Mouse (Mus musculus) thymus, postnatal 36 days (tissue): ENCODE measurements at regions not wholly inside any gene's neighbourhood (a gene's known extent, or its start where the extent isn't known, plus 50 kb on each side); places are given as distances from the start of the nearest gene placed in this dataset.

Source experiments
- DNase-seq, 2 experiments: peaks; one replicate each; pipeline ENCODE4 v3.0.0; 2022; ENCODE audit warnings: mixed read lengths in 2 of 2

DNA sequence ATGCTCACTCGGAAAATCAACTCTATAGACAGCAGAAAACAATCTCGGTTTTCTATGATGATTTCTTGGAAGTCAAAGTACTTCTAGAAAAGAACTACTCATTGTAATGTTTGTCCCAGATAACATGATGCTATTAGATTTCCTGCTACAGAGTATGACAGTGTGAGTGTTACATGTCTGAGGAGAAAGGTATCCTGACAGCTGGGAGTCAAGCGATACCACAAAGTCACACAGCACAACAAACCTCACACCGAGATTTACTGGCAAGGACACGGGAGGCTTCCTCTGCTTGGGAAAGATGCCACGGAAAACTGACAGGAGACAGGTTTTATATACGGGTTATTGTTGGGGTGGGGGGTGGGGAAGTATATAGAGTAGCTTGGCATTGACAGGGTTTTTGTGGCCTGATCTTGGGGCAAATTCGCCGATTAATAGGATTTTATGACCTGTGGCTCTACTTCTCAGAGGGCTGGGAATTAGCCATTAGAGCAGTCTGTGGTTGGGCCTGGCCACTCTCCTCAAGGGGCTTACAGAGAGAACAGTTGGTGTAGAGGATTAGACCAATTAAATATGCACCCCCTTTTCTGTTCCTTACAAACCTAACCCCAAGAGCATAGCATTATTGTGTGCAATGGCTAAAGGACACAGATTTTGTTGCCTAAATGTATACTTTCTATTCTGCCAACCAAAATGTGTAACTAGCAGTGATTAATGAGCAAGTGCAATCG is 209.2 kb upstream of the Sfrp2 start:
- DNase-seq, result no peak

DNA sequence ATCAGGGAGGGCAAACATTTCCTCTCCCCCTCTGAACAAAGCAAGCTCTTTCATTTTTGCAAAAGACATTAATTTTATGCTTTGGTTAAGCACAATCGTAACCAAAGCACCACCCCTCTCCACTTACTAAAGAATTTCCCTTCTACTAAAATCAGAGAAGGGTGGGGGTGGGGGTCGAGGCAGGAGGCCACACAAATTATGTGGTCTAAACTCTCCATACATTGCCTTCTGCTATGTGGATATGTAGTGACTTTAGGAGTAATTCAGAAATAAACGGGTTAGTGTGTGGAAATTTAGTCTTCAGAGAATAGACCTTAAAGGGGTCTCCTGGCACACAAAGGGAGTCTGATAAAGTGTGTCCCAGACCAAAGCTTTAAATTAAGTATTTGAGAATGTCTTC is 204.1 kb upstream of the Sfrp2 start:
- no peak for DNase-seq

DNA sequence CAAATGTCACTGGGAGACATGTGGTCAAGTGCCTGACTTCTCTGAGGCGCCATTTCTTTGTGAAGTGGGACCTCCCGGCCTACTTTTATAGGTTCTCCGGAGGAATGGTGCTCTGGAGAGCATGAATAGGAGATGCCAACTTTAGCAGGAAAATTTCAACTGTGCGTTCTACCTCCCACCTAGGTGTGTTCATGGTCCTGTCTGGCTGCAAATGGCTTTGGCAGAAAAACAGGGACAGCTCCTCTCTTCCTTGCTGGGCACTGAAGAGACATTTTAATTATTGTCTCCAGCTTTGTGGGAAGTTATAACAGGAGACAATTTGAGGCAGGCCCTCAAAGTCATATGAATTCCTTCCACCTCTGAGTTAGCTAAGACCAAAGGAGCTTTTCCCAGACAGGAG is 190.6 kb upstream of the Sfrp2 start:
- no peak for DNase-seq

DNA sequence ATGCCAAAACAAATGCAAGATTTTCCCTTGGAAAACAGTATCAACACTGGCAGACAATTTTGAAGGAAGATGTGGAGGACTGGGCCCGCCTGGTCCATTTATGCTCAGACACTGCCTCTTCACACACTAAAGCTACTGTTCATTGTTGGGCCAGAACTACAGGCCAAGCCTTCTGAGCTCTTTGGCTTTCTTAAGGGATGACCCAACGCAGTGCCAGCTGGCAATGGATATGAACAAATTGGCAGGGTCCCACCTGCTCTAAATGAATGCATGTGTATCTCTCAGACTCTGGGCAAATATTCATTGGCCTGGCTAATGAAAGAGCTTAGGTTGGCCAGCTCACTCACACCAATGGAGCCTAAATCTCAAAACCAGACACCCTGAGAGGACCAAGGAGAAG is 190.0 kb upstream of the Sfrp2 start:
- no peak for DNase-seq

DNA sequence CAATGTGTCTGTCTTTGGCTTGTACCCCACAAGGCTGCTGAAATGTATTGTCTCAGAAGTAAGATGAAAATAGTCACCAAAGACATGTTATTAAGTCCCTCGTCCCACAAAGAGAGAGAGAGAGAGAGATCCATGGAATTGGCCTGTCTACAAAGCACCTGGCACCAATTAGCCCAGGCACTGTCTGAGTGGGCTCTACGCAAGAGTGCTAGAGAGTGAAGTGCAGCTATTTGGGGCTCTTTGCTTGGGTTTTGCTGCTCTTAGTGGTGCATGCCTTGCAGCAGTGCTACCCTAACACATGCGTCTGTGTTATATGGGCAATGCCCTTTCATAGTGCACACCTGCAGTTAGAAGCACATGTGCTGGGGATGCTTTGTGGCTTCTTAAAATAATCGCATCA is 185.4 kb upstream of the Sfrp2 start:
- DNase-seq, result no peak

DNA sequence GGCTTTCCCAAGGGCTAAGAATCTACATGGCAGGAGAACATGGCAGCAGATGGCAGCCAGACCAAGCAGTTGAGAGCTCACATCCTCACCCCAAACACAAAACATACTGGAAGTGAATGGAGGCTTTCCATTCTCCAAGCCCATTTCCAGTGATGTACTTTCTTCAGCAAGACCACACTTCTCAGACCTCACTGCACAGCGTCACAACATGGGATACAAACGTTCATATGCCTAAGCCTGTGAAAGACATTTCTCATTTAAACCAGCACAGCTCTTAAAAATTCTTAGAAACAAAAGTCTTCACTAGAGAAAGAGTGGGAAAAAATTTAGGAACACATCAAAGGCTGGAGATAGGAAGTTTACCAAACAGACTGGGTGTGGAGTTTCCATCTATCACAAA is 183.9 kb upstream of the Sfrp2 start:
- DNase-seq, result no peak

DNA sequence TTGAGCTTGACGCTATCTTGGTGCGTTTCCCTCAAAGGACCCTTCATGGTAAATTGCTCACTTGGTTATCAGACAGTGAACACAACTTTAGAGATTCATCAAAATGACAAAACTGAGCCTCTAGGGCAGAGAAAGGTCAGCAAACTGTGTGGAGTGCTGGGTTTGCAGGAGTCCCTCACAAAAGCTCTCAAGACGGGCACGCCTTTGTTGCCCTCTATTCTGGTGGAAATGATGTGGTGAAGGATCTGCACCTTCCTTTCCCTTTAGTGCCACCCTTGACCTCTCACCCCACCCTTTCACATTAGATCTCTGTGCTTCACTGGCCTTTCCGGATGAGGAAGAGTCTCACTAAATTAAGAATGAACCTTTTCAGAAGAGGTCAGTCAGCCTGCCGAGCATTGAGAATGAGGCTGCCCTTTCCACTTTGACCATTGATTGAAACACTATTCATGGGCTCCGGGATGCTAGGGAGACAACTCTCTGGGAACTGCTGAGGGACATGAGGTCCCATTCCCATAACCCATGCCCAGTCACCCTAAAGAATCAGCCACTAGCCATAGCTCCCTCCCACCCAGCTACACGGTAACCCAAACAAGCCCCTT is 182.9 kb upstream of the Sfrp2 start:
- DNase-seq, result no peak

DNA sequence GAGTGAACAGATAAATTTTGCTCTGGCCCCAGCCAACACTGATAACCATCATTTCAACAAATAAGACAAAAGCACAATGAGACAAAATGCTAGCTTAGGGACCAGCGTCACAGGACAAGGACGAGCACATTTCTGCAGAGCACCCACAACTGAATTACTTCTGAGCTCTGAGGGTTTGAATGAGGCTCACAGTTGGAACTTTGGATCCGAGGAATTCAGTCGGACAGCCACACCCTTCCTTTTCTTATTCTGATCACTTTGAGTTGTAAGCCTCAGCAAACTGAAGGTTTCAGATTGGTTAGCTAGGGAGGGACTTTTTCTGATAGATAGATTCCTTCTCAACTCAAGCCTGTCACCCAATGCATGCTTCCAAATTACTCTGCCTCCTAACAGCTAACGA is 180.0 kb upstream of the Sfrp2 start:
- DNase-seq, result no peak

DNA sequence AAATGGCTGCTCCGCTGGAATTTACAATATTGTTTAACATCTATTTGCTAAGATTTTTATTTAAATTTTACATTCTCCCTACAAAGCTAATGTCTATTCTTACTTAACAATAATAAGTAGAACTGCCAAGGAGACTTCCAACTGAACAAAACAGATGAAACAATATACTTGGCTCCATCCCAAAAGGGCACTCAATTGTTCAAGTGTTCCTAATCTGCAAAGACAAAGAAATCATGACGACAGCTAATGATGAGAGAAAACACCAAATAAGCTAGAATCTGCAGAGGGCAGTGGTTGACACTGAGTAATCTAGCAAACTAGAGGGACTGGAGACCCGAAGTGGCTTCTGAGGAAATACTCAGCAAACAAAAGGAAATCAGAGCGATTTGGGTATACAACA is 179.6 kb upstream of the Sfrp2 start:
- no peak for DNase-seq

DNA sequence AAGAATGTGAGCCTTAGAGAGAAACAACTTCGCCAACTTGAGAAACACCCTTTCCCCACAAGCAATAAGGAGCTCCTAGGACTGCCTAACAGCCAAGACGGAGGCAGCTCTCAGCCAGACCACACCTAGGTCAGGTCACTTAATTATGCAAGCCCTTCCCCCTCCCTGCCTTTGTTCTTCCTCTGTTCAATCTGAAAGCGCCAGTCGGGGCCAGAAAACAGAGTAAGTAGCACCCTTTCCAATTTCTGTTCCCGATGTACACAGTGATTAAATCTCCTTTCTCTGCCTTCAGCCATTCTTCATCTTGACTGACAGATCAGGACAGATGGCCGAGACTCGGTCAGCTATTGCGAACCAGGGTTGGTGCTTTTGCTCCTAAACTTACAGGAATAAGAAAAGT is 177.0 kb upstream of the Sfrp2 start:
- DNase-seq, result no peak

DNA sequence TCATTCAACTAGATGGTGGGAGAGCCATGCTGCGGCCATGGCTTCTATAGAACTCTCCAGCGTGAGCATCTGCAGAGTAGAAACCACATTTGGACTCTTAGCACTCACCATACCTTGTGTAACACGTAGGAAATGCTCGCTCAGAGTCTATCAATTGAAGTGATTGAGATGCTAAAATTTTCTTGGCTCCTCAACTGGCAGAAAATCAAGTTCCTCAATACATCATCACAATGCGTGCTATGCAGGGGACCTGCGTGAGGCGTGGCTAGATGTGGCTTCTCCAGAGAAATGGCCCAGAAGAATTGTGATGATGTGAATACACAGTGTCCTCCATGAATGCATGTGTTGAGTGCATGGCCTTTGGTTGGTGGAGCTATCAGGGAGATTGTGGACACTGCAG is 174.9 kb upstream of the Sfrp2 start:
- DNase-seq, result no peak

DNA sequence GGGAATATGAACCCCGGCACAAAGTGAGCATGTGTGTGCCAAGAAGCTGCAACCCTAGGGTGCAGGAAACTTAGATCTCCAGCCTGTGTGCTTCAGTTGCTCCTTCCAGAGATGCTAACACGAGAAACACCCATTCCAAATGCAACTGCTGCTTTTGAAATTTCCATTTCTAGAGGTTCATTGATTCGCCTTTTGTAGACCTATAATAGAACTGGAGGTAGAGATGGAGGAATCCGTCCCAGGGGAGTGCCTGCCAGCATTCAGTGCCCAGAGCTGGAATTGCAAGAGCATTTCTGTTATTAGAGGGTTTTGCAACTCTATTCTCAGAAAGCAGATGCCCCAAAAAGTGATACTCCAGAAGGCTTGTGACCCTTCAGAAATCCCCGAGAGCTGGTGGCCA is 172.8 kb upstream of the Sfrp2 start:
- no peak for DNase-seq

DNA sequence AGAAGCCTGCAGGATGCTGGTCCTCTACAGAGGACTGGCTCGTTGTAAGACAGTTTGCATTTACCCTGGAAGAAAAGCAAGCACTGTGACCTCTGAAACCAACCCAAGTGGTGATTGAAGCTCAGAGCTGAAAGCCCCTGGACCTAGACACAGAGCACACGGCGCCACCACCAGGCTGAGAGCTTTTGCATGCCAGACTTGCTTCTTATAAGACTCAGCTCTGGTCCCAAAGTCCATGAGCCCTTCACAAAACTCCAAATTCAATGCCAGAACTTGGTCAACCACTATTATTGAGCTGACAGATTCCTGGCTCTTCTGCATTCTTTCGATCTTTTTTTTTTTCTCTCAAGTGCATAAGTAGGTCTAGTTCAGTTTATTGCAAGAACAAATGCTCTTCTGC is 164.6 kb upstream of the Sfrp2 start:
- no peak for DNase-seq

DNA sequence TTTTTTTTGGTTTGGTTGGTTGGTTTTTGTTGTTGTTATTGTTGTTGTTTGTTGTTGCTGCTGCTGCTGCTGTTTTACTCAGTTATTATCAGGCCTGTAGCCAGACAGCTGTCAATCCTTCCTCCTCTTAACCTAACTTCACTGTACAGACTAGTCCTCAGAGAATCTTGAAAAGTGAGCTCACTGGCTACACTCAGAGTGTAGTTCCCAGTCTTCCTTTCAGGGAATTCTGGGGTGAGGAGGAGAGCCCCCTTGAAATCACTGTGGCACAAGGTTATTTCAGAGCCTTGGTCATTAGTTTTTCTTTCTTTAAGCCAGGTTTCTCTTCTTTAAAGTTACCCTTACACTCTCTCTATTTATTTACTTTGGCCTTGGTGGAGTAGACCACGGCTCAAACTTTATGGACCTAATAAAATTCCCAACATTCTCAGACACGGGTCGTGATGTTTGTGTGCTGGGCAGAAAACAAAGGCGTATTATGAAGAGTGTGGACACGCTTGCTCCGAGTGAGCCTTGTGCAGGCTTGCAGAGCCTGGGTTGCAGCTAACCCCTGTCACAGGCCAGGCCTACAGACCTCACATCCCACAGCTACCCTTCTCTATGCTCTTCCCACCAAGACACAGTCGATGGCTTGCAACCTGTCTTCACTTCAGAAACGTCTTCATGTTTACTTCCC is 156.9 kb upstream of the Sfrp2 start:
- no peak for DNase-seq

DNA sequence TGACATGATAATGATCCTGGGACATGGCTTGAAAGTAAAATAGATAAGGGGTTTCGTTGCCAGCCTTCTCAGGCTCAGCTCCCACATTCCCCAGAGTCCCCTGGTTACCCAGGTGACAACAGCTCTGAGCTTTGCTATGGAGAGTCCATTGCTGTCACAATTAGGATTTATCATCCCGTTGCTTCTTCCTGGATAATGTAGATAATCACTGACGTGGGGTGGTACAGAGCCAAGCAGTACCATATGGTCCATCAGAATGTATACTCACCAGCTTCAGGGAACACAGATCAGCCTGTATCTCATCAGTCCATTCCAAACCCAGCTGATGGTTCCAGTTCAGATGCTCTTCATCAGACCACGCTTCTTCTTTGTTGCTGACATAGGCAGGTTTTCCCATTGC is 145.7 kb upstream of the Sfrp2 start:
- DNase-seq, result no peak

DNA sequence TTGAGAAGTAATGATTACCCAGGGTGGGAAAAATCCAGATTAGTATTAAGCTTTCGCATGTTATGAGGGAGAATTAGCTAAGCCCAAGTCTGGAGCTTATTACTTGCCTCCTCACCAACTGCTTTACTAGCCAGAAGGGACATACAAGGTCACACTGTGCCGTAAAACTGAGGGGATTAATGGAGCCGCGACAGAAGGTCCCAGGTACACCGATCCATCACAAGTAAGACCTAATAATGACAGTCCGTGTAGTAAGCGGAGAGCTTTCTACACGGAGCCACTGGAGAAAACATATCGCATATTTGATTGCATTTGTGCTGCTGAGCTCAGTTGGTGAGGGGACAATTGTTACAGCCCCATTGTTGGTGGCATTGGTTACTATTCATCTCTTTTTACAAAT is 133.1 kb upstream of the Sfrp2 start:
- DNase-seq, result no peak

DNA sequence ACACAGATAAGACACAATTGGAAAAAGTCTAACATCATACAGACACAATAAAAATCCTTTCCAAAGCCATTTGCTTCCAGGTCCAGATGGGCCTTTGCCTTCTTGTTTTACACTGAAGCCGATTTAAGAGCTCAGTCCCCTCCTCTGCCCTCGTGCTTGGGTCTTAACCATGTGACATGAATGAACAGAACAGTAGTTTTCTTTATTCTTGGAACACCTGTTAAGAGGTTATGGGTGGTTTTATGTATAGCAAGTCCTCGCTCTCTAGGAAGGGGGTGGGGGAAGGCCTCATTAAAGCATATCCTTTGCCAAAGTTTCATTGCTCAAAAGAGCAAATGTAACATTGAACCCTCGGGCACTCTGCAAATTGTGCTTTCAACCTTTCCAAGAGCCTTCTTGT is 125.7 kb upstream of the Sfrp2 start:
- no peak for DNase-seq

DNA sequence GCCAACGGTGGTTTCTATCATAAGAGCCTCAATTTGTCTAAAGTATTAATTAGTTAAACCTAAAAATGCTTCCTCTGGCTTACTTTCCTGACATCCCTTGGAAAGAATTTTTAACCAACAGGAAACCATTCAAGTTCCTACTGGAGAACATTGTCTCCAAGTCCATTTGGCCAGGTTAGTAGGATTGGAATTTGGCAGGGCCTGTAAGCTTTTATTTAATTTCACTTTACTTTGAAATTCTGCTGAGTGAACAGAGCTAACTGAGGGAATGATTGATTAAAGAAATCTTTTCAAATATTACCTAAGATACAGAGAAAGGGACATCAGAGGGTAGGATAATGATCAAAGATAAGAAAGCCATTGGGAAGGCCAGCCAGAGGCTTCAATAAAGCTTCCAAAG is 102.4 kb upstream of the Sfrp2 start:
- DNase-seq, result no peak

DNA sequence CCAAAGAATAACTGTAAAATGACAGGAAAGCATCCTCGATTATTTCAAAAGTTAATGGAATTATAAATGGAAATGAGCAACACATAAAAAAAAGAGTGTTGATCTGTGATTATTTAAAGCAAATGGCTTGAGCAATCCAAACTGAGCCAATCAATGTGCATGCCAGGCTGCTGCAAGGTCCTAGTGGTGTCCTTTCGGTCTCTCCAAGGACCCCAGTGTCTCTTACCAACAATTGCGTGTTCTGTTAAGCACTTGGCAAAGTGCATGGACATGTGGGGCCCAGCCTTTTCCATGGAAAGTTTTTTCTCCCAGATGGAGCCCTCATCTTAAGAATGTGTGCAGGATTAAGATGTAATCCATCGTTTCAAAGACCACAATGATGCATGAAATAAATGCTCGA is 90.0 kb upstream of the Sfrp2 start:
- no peak for DNase-seq

DNA sequence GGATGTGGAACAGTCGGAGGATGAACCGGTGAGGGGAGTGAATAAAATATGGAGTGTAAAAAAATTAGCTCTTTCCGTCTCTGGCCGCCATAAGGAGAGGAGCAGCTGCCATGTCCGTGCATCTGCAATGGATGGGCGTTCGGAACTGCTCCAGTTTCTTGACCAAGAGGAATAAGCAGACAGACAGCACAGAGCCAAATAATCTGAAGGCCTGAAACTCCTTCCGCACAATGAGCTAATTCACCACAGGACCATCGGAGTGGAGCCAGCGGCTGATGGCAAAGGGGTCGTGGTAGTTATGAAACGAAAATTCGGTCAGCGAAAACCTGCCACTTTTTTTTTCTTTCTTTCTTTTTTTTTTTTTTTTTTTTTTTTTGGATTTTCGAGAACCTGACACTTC is 79.5 kb upstream of the Sfrp2 start:
- no peak for DNase-seq

DNA sequence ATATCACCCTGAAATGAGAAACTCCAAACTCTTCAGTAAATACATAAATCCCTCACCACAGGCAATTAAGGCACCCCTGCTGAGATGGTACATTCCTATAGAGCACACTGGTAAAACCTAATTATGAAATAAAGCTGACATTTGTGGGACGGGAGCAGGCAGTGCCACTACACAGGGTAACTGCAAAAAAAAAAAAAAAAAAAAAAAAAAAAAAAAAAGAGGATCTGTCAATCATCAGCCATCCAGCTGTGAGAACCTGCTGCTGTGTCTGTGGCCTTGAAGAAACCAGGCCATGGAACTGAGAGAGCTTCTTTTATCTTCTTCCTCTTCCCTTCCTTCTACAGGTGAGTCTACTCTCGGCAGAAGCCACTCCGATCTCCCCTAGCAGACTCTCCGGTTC is 78.6 kb upstream of the Sfrp2 start:
- no peak for DNase-seq

DNA sequence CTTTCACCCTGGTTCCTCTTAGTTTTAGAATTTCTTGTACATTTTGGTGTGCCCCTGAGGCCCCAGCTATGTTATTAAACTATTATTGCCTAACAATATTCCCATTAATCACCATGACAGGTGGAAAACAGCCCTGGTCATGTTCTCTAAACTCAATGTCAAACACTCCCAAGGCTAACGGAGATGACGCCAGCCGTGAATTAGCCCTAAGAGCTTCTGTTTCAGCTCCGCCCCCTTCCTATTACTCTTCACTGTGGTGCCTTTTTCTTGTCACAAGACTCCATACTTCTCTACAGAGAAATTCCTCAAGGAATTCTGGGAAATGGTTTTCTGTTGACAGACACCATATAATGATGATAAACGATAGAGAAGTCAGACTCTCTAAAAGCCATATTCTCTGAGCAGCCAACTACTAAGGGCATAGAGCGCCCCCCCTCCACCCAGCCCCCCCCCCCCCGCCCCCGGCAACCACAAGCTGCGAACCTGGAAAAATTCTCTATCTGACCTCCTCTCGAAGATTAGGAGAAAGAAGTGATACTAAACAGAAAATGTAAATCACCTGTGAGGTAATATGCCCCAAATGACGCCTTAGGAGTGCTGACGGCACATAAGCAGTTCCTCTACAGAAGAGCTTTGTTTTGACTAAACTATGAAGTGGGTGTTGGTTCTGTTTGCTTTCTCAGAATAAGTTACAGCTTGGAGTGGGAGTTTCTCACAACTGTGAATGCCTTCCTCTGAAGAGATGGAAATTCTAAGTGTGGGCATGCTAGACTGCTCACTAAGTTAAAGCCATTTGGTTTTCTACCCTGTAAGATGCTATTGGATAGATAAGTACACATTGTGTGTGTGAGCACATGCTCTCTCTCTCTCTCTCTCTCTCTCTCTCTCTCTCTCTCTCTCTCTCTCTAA is 76.8 kb upstream of the Sfrp2 start:
- DNase-seq, result no peak

DNA sequence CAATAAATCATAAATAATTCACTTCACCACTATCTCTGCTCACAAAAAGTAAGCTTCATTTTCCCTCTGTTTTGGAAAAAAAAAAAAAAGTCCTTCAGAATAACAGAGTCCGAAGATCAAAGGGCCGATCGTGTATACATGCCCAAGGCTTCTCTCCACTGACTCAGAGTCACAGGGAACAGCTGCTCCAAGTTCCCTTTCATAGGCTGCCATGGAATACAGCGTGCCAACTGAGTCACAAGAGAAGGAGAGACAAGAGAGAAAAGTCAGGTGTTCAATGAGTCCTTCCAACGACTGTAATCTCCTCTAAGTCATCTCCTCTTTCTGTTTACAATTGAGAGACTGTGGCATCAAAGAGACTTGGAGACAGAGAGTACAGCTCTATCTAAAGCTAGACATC is 71.6 kb upstream of the Sfrp2 start:
- DNase-seq, result no peak

DNA sequence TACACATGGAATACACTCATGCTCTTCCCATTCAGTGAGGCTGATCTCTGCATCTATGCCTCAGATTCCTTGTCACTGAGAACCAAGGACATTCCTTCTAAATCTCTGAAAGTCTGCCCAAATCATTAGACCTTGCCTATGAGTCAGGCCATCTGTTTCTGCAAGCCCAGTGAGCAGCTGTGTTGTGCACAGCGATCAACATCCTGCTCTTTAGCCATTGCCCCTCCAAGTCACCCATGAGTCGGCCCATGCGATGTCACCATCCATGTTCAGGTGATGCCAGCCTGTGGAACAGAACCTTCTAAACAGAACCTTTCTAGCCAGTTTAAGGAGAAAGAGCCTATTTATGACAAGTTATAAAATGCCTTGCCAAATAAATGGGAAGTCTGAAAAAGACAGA is 66.4 kb upstream of the Sfrp2 start:
- no peak for DNase-seq
